Mouse (Mus musculus): ENCODE measurements at regions not wholly inside any gene's neighbourhood (a gene's known extent, or its start where the extent isn't known, plus 50 kb on each side); places are given as distances from the start of the nearest gene placed in this dataset.

DNA sequence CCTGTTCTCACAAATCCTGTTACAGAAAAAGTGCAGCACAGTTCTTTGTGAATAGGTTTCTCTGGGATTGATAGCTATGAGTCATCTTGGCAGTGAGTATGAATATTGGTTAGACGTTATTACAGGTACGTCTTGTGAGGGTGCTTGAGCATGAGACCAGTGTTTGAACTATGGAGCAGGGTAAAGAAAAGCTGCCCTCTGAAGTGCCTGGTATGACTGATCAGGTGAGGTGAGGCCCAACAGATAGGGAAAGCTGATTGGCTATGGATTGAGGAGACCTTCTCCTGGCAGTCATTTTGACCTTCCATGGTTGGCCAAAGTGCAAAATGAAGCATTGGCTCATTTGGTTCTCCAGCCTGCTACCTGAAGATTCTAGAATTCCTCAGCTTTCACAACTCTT, 106.7 kb downstream of the Tnfsf18 start:
- TF ChIP-seq CTCF (IDR thresholded peaks at IDR 0.05; ENCODE audit: extremely low read depth, insufficient read length, insufficient replicate concordance, low read depth, low read length) = no peak
- TF ChIP-seq POLR2A (IDR thresholded peaks at IDR 0.05; ENCODE audit: low read depth, low read length) = no peak
